Mouse (Mus musculus) frontal cortex, postnatal 14 days (tissue): ENCODE data around the gene Slx1b.
"Not testable (repeated sequence)": the region's sequence is repeated elsewhere in the genome, so short reads cannot be mapped to it uniquely, and the experiment has no call there.

Experiments
- DNase-seq, 2 experiments: peaks; one replicate each; pipeline ENCODE4 v3.0.0; 2022; ENCODE audit warnings: low spot score in 2 of 2

Gene Slx1b

GRCm38 (mm10) chr7:126695631-126696207 lies at the start of gene Slx1b:
Gene Slx1b, minus strand, starts transcription at chr7:126695784.
- DNase-seq: peak; percentile 91 to 92

- no peak for DNase-seq
Observed at GRCm38 (mm10) chr7:126741964-126742482, 46.4 kb upstream of the Slx1b start.

DNA sequence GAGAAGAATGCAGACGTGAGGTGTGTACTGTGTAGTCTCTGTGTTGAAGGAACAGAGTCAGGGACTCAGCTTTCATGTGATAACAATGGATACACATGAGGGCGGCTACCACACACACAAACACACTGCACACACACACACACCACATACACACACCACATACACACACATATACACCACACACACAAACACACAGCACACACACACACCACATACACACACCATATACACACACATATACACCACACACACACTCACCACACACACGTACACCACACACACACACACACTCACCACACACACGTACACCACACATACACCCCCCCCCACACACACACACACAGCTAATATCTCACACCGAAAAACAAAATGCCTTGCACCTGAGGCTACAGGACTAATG lies 45.9 kb upstream of the Slx1b start:
- DNase-seq: no peak

DNA sequence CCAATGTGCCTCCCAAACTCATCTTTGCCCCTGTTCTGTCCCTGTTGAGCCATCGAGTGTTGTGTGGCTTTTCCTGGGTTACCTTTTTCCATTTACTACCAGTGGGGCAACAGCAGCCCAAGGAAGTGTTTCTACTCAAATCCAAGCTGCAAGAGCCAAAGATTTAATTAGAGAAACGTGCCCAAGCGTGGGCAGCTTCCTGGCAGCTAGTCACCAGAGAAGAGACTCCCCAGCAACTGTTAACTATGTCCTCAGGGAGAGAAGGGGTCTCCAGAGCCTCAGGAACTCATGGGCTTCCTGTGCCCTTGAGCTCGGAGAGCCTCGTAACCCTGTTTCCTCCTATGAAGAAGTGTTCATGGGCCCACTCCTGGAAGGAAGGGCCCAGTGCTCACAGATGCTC lies 45.4 kb upstream of the Slx1b start:
- DNase-seq: no peak

GRCm38 (mm10) chr7:126740132-126740735 lies 44.6 kb upstream of the Slx1b start:
- DNase-seq: no peak

GRCm38 (mm10) chr7:126739551-126739950 lies 44.0 kb upstream of the Slx1b start:
- DNase-seq: no peak

DNA sequence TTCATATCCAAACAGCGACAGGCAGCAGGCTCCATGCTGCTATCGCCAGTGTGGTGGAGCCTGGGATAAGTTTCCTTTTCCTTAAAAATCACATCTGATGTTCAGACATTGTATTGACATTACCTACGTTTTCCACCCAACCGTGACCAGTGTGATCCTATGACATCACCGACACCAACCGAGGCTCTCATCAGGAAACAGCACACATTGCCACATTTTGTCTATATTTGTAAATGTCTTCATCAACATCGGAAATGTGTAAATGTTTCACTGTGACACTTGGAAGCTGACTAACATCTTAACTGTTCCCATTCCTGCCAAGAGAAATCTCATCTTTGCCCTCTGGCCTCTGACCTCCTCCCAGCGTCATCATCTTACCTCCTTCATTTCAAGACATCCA lies 40.5 kb upstream of the Slx1b start:
- no peak for DNase-seq

DNA sequence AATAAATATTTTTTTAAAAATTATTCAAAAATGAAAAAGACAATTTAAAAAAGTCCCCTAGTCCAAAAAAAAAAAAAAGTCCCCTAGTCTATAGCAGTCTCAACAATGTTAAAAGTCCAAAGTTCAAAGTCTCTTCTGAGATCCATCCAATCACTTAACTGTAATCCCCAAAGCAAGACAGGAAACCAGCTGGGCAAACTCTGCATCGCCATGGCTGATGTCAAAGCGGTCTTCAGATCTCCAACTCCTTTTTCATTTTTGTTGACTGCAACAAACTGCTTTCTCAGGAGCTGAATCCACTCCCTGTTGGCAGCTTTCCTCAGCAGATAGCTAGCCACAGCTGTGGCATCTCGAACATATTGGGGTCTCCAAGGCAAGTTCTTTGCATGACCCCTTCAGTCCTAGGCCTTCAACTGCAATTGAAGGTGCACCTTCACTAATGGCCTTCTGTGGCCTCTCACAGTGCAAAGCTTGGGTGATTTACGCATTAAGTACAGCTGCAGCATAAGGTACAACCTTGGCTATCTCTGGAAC lies 34.7 kb upstream of the Slx1b start:
- not testable (repeated sequence) for DNase-seq

GRCm38 (mm10) chr7:126725667-126726066 lies 30.1 kb upstream of the Slx1b start:
- no peak for DNase-seq

- no peak for DNase-seq
Observed at GRCm38 (mm10) chr7:126725077-126725476, 29.5 kb upstream of the Slx1b start.

DNA sequence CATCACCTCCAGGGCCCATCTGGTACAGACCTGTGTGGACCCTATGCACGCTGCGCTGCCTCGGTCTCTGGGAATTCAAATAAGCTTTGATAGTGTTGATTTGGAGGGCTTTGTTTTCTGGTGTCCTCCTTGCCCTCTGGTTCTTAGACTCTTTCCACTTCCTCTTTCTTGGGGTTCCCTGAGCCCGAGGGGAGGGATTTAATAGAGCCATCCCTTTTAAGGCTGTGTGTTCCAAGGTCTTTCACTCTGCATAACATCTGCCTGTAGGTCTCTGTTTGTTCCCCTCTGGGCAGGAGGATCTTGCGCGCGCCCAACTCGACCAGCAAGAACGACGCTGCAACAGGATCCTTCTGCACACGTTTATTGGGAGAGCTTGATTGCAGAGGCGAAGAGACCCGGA lies 26.1 kb upstream of the Slx1b start:
- DNase-seq: no peak

GRCm38 (mm10) chr7:126718787-126719337 lies 23.3 kb upstream of the Slx1b start:
- DNase-seq: no peak

- no peak for DNase-seq
Observed at GRCm38 (mm10) chr7:126717566-126717965, 22.0 kb upstream of the Slx1b start.

GRCm38 (mm10) chr7:126715679-126716078 lies 20.1 kb upstream of the Slx1b start:
- DNase-seq: no peak

DNA sequence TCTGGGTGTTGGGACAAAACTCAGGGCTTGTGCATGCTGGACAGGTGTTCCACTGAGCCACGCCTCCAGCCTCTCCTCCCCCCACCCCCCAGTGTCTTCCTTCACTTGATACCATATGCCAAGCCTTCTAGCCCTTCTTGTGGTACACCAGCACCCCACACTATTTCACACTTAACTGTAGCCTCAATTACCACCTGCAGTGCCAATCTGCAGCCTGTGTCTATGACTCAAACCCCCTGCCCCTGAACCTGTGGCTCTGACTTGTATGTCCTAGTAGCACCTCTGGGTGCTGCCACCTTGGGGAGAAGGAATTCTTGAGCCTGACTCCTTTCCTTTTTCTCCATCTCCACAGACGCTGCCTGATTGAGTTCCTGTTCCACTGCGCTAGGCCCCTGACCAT lies 16.3 kb upstream of the Slx1b start:
- DNase-seq: no peak

- no peak for DNase-seq
Observed at GRCm38 (mm10) chr7:126710266-126710665, 14.7 kb upstream of the Slx1b start.

DNA sequence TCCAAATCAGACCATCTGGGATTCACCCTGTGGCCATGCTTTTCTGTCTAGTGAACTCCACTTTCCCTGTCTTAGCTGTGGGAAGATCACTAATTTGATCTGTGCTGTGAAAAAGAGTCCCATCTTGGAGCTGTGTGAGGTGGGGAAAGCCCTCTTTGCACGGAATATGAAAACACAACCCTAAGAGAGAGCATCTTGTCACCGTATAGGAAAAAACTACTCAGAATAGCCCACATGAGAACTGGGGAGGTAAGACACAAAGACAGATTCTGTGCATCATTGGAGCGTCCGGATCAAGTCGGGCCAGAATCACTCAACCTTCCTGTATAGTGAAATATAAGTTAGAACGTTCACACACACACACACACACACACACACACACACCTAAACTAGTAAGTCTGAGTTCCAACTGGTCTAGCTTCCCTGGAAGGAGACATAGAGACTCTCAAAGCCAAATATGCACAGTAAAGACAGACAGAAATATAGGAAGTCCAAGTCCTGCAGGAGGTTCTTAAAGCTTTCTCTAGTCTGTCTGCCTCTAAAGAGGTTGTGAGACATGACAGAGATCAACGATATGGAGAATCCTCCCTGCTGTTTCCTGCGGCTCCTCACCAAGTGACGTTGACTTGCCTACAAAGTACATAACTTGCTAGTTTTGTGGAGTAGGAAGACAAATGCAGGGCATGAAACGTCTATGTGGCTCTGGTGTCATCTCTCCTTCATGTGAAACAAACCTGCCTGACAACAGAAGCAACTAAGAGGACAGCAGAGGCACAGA lies 12.8 kb upstream of the Slx1b start:
- DNase-seq: no peak

DNA sequence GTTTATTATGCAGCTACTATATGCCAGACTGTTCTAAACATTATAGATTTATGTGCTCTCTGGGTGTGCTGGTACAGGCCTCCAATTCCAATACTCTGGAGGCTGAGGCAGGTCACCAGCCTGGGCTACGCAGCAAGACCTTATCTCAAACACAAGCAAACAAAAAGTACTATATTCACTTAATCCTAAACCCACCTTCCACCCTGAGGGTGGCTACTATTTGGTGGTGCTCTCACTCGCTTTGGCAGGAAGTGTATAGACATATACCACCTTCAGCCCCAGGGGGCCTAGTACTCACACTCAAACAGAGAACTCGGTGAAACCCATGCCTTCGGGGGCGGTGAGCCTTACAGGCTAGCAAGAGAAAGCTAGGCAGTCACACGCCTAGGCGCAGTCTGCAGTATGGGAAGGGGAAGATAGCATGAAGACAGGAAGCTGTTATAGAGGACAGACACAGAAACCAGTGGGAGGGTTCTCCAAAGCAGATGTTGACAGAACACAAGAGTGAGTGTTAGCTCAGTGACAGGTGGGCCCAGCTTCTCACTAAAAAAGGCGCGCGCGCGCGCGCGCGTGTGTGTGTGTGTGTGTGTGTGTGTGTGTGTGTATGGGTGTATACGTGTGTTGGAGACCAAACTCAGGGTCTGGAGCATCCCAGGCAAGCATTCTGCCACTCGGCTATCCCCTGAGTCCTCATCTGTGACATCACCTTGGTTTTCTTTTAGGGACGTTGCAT lies 12.0 kb upstream of the Slx1b start, which contains the start of gene Coro1a:
Gene Coro1a, minus strand, starts transcription at position 346 of the 733 bp plus-strand sequence.
- no peak for DNase-seq

DNA sequence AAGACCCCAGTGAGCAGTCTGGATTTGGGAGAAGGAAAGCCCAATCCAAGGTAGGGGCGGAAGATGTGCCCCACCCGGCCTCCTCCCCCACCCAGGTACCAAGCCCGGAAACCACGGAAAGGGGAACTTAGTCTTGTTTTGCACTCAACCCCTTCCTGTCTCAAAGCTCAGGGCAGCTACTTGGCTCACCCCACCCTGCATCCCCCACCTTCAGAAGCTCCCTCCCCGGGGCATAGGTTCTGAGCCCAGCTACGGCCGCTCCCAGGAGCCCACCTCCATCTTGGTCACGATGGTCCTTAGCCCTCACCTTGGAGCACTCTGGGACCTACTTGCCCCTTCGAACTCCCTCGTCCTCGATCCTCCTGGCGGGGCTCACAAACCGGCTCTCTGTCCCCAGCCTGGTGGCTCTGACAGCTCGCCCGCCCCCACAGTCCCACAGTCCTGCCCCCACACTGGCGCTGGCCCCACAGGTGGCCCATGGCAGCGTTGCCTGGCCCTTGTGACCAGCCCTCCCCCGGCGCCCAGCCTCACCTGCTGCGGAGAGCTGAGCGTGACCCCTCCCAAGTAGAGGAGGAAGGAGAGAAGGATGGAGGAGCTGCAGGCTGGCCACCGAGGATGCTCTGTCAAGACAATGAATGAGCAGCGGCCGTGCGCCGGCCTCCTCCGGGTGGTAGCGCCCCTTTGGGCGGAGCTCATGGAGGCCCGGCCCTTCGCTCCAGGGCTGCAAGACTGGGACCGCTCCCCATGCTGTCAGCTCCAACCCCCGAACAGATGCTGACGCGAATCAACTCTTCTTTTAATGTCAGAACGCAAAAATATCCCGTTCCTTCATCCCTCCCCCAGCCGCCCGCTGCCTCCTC lies 8.8 kb upstream of the Slx1b start:
- DNase-seq: peak; percentile 87 to 89

- DNase-seq: no peak
Observed at GRCm38 (mm10) chr7:126703757-126704077, 8.1 kb upstream of the Slx1b start.
